Mouse (Mus musculus) thymus, adult 2 months (tissue): ENCODE results near the gene Ptch2.

ENCODE experiments used
- CTCF ChIP-seq: fragments of 200-500 bp; IDR thresholded peaks from 2 replicates; pipeline ENCODE4 v1.5.1; 2012; ENCODE audit warnings: mild to moderate bottlenecking, control low read depth, low read length, moderate library complexity, borderline replicate concordance; ENCODE audit not compliant: control insufficient read depth, poor library complexity, insufficient read depth; ENCODE audit errors: extremely low read depth
- POLR2A ChIP-seq: fragments of 200-500 bp; IDR thresholded peaks from 2 replicates; pipeline ENCODE4 v1.6.1; 2012; ENCODE audit warnings: mild to moderate bottlenecking, low read length, control low read depth, moderate library complexity; ENCODE audit not compliant: control insufficient read depth, poor library complexity, insufficient read depth; ENCODE audit errors: extremely low read depth

GRCm38 (mm10) chr4:117148047-117148713 lies 52.3 kb downstream of the Ptch2 start:
- TF ChIP-seq CTCF (no peak), POLR2A (no peak)
